Mouse (Mus musculus) cortical plate, adult 2 months (tissue): ENCODE results near the gene Chst15.

ENCODE experiments used
- CTCF ChIP-seq: fragments of 200-500 bp; IDR thresholded peaks from 2 replicates; pipeline ENCODE4 v1.5.1; 2011; ENCODE audit warnings: mild to moderate bottlenecking, control low read depth, low read length; ENCODE audit not compliant: insufficient read depth; ENCODE audit errors: extremely low read depth
- POLR2A ChIP-seq: fragments of 200-500 bp; IDR thresholded peaks from 2 replicates; pipeline ENCODE4 v1.6.1; 2011; ENCODE audit warnings: mild to moderate bottlenecking, low read length, control low read depth; ENCODE audit not compliant: insufficient read depth; ENCODE audit errors: extremely low read depth

DNA sequence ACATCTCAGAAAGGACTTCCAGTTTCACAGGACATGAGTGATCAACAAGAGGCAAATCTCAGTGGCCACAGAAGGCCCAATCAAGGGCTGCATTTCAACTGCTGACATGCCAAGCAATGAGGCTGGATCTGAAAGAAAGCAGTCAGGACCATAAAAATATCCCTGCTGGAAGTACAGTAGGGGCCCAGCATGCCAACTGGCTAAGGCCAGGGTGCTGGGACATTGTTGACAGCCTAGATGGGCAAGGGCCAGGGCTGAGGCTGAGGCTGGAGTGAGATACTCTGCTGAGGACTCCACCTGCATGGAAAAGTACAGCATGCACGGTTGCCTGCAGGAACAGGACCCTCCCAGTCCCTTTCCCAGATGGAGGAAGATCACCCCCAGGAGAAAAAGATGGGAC, 120.4 kb downstream of the Chst15 start:
- TF ChIP-seq CTCF (no peak), POLR2A (no peak)
